Mouse (Mus musculus) layer of hippocampus, postnatal 10 days (tissue): ENCODE results near the gene Gm36176. TPM values are rescaled to one million over a fixed set of nuclear protein-coding genes. Genes with fewer than 3 reads are reported as not detected.
A peak's percentile ranks its signal among the peaks of the same experiment; 100 is the strongest.

Experiments used
- DNase-seq, 2 experiments: peaks; one replicate each; pipeline ENCODE4 v3.0.0; 2021; ENCODE audit warnings: low spot score in 2 of 2
- long read RNA-seq: library from polyadenylated mRNA; stranded (forward); transcript quantifications from one replicate; pipeline ENCODE4 v2.0.0, GENCODE M21; 2023
- total RNA-seq, 2 experiments: library from RNA; stranded (reverse); gene quantifications; 2 replicates each; pipeline ENCODE4 v1.2.3; 2021

The Gm36176 gene
- total RNA-seq: not detected
- long read RNA-seq: 0 reads

- DNase-seq: no peak
Measured at GRCm38 (mm10) chr10:77846503-77846902, at the start of gene Gm36176. Gm36176 (plus strand) TSS chr10:77846803.

GRCm38 (mm10) chr10:77797677-77798076 lies 48.9 kb upstream of the Gm36176 start:
- no peak for DNase-seq

GRCm38 (mm10) chr10:77798164-77798920 lies 48.3 kb upstream of the Gm36176 start:
- DNase-seq: peak in 1 of 2 experiments; percentile 18

GRCm38 (mm10) chr10:77798921-77799508 lies 47.6 kb upstream of the Gm36176 start, which contains the start of gene Gm19668:
Gm19668 (minus strand) TSS chr10:77799133.
- no peak for DNase-seq

GRCm38 (mm10) chr10:77804095-77804494 lies 42.5 kb upstream of the Gm36176 start:
- DNase-seq: no peak

- no peak for DNase-seq
Measured at GRCm38 (mm10) chr10:77811743-77812142, 34.9 kb upstream of the Gm36176 start, which contains the start of gene Gm9507. Gm9507 (minus strand) TSS chr10:77811843.

- DNase-seq: no peak
Measured at GRCm38 (mm10) chr10:77814382-77814781, 32.2 kb upstream of the Gm36176 start, which contains the start of gene Gm2696. Gm2696 (plus strand) TSS chr10:77814682.

GRCm38 (mm10) chr10:77815514-77815913 lies 31.1 kb upstream of the Gm36176 start:
- peak; percentile 24 to 37 for DNase-seq

- DNase-seq: no peak
Measured at GRCm38 (mm10) chr10:77818523-77818922, 28.1 kb upstream of the Gm36176 start.

GRCm38 (mm10) chr10:77819203-77819602 lies 27.4 kb upstream of the Gm36176 start:
- DNase-seq: no peak

- no peak for DNase-seq
Measured at GRCm38 (mm10) chr10:77826951-77827350, 19.7 kb upstream of the Gm36176 start, which contains the start of gene Krtap10-4. Krtap10-4 (minus strand) TSS chr10:77827095.

GRCm38 (mm10) chr10:77835647-77836046 lies 11.0 kb upstream of the Gm36176 start, which contains the start of gene Krtap10-10:
Krtap10-10 (plus strand) TSS chr10:77835947.
- DNase-seq: no peak

GRCm38 (mm10) chr10:77839006-77839405 lies 7.6 kb upstream of the Gm36176 start:
- DNase-seq: no peak

- DNase-seq: no peak
Measured at GRCm38 (mm10) chr10:77846961-77847360, 358 bp downstream of the Gm36176 start.

GRCm38 (mm10) chr10:77847538-77847937 lies 935 bp downstream of the Gm36176 start:
- DNase-seq: no peak

- no peak for DNase-seq
Measured at GRCm38 (mm10) chr10:77852559-77852958, 6.0 kb downstream of the Gm36176 start, which contains the start of gene Gm10318. Gm10318 (plus strand) TSS chr10:77852859.

- DNase-seq: no peak
Measured at GRCm38 (mm10) chr10:77861675-77862074, 15.1 kb downstream of the Gm36176 start, which contains the start of gene Gm3285. Gm3285 (plus strand) TSS chr10:77861975.

- no peak for DNase-seq
Measured at GRCm38 (mm10) chr10:77864067-77864761, 17.6 kb downstream of the Gm36176 start.

GRCm38 (mm10) chr10:77864762-77865143 lies 18.1 kb downstream of the Gm36176 start:
- no peak for DNase-seq

GRCm38 (mm10) chr10:77867546-77867945 lies 20.9 kb downstream of the Gm36176 start:
- no peak for DNase-seq

GRCm38 (mm10) chr10:77869651-77870050 lies 23.0 kb downstream of the Gm36176 start:
- DNase-seq: no peak
